Mouse (Mus musculus): Measurements from ENCODE around the gene Gm13272.
"Not testable (repeated sequence)": the region's sequence is repeated elsewhere in the genome, so short reads cannot be mapped to it uniquely, and the experiment has no call there.

The Gm13272 gene

DNA sequence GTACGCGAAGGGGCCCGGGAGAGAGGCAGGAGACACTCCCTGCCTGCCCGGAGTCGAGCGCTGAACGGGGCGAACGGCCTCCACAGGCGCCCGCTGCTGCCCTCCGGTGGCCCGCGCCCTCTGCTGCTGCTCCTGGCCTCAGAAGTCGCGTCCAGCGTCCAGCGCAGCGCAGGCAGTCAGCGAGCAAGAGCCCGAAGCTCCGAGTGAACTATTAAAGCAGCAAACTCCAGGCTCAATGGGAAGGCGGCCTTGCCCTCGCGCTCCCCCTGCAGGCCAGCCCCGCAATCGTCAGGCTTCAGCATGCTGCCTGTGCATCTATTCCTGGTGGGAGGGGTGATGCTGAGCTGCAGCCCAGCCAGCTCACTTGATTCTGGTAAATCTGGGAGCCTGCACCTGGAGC lies 5.8 kb downstream of the Gm13272 start, which contains the start of gene Gm13276:
Gene Gm13276 (plus strand): TSS at position 301 of the 400 bp plus-strand sequence.
- not testable (repeated sequence) for DNase-seq (ENCODE audit: low read depth)

DNA sequence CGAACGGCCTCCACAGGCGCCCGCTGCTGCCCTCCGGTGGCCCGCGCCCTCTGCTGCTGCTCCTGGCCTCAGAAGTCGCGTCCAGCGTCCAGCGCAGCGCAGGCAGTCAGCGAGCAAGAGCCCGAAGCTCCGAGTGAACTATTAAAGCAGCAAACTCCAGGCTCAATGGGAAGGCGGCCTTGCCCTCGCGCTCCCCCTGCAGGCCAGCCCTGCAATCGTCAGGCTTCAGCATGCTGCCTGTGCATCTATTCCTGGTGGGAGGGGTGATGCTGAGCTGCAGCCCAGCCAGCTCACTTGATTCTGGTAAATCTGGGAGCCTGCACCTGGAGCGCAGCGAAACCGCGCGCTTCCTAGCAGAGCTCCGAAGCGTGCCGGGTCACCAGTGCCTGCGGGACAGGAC lies 8.8 kb downstream of the Gm13272 start, which contains the start of gene Gm13277:
Gene Gm13277 (plus strand): TSS at position 231 of the 400 bp plus-strand sequence.
- not testable (repeated sequence) for DNase-seq (ENCODE audit: low read depth)

DNA sequence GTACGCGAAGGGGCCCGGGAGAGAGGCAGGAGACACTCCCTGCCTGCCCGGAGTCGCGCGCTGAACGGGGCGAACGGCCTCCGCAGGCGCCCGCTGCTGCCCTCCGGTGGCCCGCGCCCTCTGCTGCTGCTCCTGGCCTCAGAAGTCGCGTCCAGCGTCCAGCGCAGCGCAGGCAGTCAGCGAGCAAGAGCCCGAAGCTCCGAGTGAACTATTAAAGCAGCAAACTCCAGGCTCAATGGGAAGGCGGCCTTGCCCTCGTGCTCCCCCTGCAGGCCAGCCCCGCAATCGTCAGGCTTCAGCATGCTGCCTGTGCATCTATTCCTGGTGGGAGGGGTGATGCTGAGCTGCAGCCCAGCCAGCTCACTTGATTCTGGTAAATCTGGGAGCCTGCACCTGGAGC lies 11.6 kb downstream of the Gm13272 start, which contains the start of gene Gm13278:
Gene Gm13278 (plus strand): TSS at position 301 of the 400 bp plus-strand sequence.
- not testable (repeated sequence) for DNase-seq (ENCODE audit: low read depth)

DNA sequence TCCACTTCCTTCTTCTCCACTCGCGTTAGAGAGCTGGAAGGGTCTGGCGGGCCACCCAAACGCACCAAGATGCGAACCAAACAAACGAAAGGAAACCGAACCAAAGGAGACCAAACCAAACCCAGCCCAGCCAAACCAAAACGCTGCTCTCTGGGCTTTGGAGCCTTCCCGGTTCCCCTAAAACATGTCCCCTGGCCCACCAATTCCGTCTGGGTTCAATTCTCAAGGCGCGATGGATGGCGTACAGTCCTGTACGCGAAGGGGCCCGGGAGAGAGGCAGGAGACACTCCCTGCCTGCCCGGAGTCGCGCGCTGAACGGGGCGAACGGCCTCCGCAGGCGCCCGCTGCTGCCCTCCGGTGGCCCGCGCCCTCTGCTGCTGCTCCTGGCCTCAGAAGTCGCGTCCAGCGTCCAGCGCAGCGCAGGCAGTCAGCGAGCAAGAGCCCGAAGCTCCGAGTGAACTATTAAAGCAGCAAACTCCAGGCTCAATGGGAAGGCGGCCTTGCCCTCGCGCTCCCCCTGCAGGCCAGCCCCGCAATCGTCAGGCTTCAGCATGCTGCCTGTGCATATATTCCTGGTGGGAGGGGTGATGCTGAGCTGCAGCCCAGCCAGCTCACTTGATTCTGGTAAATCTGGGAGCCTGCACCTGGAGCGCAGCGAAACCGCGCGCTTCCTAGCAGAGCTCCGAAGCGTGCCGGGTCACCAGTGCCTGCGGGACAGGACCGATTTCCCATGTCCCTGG lies 14.5 kb downstream of the Gm13272 start, which contains the start of gene Gm13275:
Gene Gm13275 (plus strand): TSS at position 552 of the 740 bp plus-strand sequence.
- not testable (repeated sequence) for DNase-seq (ENCODE audit: low read depth)

DNA sequence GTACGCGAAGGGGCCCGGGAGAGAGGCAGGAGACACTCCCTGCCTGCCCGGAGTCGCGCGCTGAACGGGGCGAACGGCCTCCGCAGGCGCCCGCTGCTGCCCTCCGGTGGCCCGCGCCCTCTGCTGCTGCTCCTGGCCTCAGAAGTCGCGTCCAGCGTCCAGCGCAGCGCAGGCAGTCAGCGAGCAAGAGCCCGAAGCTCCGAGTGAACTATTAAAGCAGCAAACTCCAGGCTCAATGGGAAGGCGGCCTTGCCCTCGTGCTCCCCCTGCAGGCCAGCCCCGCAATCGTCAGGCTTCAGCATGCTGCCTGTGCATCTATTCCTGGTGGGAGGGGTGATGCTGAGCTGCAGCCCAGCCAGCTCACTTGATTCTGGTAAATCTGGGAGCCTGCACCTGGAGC lies 17.4 kb downstream of the Gm13272 start, which contains the start of gene Gm13279:
Gene Gm13279 (plus strand): TSS at position 301 of the 400 bp plus-strand sequence.
- not testable (repeated sequence) for DNase-seq (ENCODE audit: low read depth)

DNA sequence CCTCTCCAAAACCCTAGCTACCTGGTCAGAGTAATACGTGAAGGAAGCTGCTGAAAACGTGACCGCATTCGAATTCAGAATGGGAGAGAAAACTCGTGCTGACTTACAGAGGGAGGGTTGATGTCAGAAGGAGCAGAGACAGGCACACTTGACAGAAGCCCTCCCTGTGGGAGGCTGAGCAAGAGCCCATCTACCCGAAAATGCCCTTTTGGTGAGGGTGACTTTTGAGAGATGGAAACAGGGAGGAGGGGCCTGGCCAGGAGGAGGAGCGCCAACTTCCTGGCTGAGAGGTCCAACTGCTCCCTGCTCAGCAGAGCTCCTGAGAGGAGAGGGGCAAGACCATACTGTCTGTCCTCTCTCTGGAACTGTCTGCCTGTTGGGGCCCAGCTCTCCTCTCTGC lies 19.7 kb downstream of the Gm13272 start, which contains the start of gene Gm13285:
Gene Gm13285 (plus strand): TSS at position 301 of the 400 bp plus-strand sequence.
- DNase-seq (ENCODE audit: low read depth), result not testable (repeated sequence)

DNA sequence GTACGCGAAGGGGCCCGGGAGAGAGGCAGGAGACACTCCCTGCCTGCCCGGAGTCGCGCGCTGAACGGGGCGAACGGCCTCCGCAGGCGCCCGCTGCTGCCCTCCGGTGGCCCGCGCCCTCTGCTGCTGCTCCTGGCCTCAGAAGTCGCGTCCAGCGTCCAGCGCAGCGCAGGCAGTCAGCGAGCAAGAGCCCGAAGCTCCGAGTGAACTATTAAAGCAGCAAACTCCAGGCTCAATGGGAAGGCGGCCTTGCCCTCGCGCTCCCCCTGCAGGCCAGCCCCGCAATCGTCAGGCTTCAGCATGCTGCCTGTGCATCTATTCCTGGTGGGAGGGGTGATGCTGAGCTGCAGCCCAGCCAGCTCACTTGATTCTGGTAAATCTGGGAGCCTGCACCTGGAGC lies 23.3 kb downstream of the Gm13272 start, which contains the start of gene Gm13287:
Gene Gm13287 (plus strand): TSS at position 301 of the 400 bp plus-strand sequence.
- not testable (repeated sequence) for DNase-seq (ENCODE audit: low read depth)

DNA sequence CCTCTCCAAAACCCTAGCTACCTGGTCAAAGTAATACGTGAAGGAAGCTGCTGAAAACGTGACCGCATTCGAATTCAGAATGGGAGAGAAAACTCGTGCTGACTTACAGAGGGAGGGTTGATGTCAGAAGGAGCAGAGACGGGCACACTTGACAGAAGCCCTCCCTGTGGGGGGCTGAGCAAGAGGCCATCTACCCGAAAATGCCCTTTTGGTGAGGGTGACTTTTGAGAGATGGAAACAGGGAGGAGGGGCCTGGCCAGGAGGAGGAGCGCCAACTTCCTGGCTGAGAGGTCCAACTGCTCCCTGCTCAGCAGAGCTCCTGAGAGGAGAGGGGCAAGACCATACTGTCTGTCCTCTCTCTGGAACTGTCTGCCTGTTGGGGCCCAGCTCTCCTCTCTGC lies 25.6 kb downstream of the Gm13272 start, which contains the start of gene Gm13288:
Gene Gm13288 (plus strand): TSS at position 301 of the 400 bp plus-strand sequence.
- DNase-seq (ENCODE audit: low read depth), result not testable (repeated sequence)

DNA sequence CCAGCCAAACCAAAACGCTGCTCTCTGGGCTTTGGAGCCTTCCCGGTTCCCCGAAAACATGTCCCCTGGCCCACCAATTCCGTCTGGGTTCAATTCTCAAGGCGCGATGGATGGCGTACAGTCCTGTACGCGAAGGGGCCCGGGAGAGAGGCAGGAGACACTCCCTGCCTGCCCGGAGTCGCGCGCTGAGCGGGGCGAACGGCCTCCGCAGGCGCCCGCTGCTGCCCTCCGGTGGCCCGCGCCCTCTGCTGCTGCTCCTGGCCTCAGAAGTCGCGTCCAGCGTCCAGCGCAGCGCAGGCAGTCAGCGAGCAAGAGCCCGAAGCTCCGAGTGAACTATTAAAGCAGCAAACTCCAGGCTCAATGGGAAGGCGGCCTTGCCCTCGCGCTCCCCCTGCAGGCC lies 26.1 kb downstream of the Gm13272 start:
- DNase-seq (ENCODE audit: low read depth), result not testable (repeated sequence)

DNA sequence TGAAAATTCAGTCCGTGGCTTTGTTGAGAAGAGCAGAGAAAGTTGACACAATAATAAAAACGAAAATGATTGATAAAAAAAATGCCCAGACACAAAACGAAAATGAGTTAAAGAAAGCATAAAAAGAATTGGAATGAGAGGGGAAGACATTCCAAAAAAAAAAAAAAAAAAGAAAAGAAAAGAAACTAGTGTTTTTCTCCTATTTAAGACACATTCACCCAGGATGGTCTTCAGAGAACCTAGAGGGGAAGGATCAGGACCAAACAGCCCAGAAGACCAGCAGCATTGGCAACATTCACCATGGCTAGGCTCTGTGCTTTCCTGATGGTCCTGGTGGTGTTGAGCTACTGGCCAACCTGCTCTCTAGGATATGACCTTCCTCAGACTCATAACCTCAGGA lies 36.3 kb downstream of the Gm13272 start, which contains the start of gene Ifna7:
Gene Ifna7 (plus strand): TSS at position 301 of the 400 bp plus-strand sequence.
- no peak for DNase-seq (ENCODE audit: low read depth)

DNA sequence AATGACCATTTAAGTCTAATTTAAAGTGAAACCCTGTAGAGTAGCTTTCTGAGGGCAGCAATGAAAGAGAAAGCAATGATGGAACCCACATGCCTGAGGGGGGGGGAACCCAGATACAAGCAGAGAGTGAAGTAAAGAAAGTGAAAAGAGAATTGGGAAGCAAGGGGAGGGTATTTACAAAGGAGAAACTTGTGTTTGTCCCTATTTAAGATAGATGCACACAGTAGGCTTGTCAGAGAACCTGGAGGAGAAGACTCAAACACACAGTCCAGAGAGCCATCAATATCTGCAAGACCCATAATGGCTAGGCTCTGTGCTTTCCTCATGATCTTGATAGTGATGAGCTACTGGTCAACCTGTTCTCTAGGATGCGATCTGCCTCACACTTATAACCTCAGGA lies 40.0 kb downstream of the Gm13272 start, which contains the start of gene Ifna11:
Gene Ifna11 (plus strand): TSS at position 301 of the 400 bp plus-strand sequence.
- no peak for DNase-seq (ENCODE audit: low read depth)

DNA sequence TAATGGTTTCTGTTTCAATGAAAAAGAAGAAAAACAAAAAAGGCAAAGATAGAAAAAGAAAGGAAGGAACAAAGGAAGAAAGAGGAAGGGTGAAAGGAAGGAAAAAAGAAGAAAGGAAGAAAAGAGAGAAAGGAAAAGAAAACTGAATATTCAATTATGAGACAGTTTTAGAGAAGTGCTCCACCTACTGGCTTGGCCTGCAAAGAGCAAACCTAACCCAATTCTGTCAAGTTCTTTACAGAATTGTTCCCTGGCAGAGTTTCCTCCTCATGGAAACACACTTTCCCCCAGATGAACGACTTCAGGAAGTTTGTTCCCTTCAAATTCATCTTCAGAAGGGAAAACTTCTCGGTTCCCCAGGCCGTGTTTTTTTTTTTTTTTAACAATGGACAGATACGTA lies 43.3 kb downstream of the Gm13272 start:
- DNase-seq (ENCODE audit: low read depth), result peak; percentile 5

DNA sequence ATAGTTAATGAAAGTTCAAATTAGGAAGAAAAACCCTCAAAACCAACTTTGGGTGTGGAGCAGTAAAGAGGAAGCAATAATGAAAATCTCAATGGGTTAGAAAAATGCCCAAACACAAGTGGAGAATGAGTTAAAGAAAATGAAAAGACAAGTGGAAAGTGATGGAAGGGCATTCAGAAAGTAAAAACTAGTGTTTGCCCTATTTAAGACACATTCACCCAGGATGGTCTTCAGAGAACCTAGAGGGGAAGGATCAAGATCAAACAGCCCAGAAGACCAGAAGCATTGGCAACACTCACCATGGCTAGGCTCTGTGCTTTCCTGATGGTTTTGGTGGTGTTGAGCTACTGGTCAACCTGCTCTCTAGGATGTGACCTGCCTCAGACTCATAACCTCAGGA lies 47.5 kb downstream of the Gm13272 start, which contains the start of gene Ifna6:
Gene Ifna6 (plus strand): TSS at position 301 of the 400 bp plus-strand sequence.
- DNase-seq (ENCODE audit: low read depth), result not testable (repeated sequence)

All from fibroblast of lung, adult 2 months (primary cell).